Mouse (Mus musculus) embryonic fibroblast, embryonic 13.5 days (primary cell): ENCODE data around the gene Mgmt.

Experiments
- CTCF ChIP-seq: IDR thresholded peaks from 2 replicates; pipeline ENCODE4 v1.5.1; 2011; ENCODE audit warnings: mild to moderate bottlenecking, control low read depth, low read length, moderate library complexity, borderline replicate concordance; ENCODE audit not compliant: insufficient read depth
- POLR2A ChIP-seq: IDR thresholded peaks from 2 replicates; pipeline ENCODE4 v1.6.1; 2011; ENCODE audit warnings: low read depth, mild to moderate bottlenecking, control low read depth, low read length, moderate library complexity

- no peak for TF ChIP-seq CTCF
- no peak for TF ChIP-seq POLR2A
Observed at GRCm38 (mm10) chr7:137095702-137096101, 201.3 kb downstream of the Mgmt start.
